Mouse (Mus musculus): ENCODE results near the gene Macrod2.

DNA sequence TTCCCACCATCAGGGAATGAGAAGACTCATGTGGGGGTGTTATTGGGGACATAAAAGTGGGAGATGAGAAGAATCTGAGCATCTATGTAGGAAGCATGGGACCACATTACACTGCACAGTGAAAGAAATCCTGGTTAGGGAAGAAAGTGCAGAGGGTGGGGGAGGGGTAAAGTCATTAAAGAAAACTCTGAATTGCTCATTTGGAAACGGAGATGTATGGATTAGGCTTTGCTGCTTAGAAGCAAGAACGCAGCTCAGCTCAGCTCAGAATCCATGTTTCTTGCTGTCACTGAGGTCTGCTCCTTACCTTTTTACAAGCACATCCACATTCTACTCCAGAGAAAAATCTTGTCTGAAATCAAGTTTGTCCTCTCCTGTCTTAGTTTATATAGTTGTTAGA, 444.3 kb downstream of the Macrod2 start:
- TF ChIP-seq CTCF (IDR thresholded peaks at IDR 0.05; ENCODE audit: control insufficient read depth, insufficient read depth, insufficient replicate concordance, low read depth, low read length) (no peak), POLR2A (IDR thresholded peaks at IDR 0.05; ENCODE audit: control insufficient read depth, low read depth, low read length) (no peak)

All from testis, adult 2 months (tissue).